Mouse (Mus musculus): ENCODE results near the gene Rtn4r. TPM values are rescaled to one million over a fixed set of nuclear protein-coding genes. Genes with fewer than 3 reads are reported as not detected.
"Not testable (repeated sequence)": the region's sequence is repeated elsewhere in the genome, so short reads cannot be mapped to it uniquely, and the experiment has no call there.

Rtn4r gene
- total RNA-seq, 2 experiments from 2014 or later: 0.18 to 0.21 TPM

- intact Hi-C loops (cut with DNase I; ENCODE audit: low total_unique reads): loop anchor here (5.0 kb wide), 1 partner anchor 36 kb away; no protein-coding TSS in a partner anchor
- DNase-seq: no peak
Observed at GRCm38 (mm10) chr16:18176758-18177157, 49.3 kb downstream of the Rtn4r start.

GRCm38 (mm10) chr16:18179591-18179990 lies 52.1 kb downstream of the Rtn4r start:
- DNase-seq: no peak
- intact Hi-C loops (cut with DNase I; ENCODE audit: low total_unique reads): loop anchor here (5.0 kb wide), 1 partner anchor 33 kb away; no protein-coding TSS in a partner anchor

GRCm38 (mm10) chr16:18181398-18181797 lies 54.0 kb downstream of the Rtn4r start:
- DNase-seq: no peak
- intact Hi-C loops (cut with DNase I; ENCODE audit: low total_unique reads): no loop called here

GRCm38 (mm10) chr16:18182766-18183165 lies 55.3 kb downstream of the Rtn4r start:
- intact Hi-C loops (cut with DNase I; ENCODE audit: low total_unique reads): no loop called here
- no peak for DNase-seq

GRCm38 (mm10) chr16:18185715-18186449 lies 58.4 kb downstream of the Rtn4r start:
- intact Hi-C loops (cut with DNase I; ENCODE audit: low total_unique reads): no loop called here
- DNase-seq: no peak

- DNase-seq: no peak
- intact Hi-C loops (cut with DNase I; ENCODE audit: low total_unique reads): no loop called here
Observed at GRCm38 (mm10) chr16:18186798-18187197, 59.4 kb downstream of the Rtn4r start.

GRCm38 (mm10) chr16:18187221-18187620 lies 59.8 kb downstream of the Rtn4r start:
- intact Hi-C loops (cut with DNase I; ENCODE audit: low total_unique reads): no loop called here

GRCm38 (mm10) chr16:18191006-18191405 lies 63.6 kb downstream of the Rtn4r start:
- no peak for DNase-seq
- intact Hi-C loops (cut with DNase I; ENCODE audit: low total_unique reads): no loop called here

More at GRCm38 (mm10) chr16:18187221-18187620, 59.8 kb downstream of the Rtn4r start:
- no peak for DNase-seq

- no peak for DNase-seq
Observed at GRCm38 (mm10) chr16:18194208-18194985, 67.0 kb downstream of the Rtn4r start.

GRCm38 (mm10) chr16:18195068-18195467 lies 67.6 kb downstream of the Rtn4r start:
- peak; percentile 32 for DNase-seq
- intact Hi-C loops (cut with DNase I; ENCODE audit: low total_unique reads): no loop called here

More at GRCm38 (mm10) chr16:18194208-18194985, 67.0 kb downstream of the Rtn4r start:
- intact Hi-C loops (cut with DNase I; ENCODE audit: low total_unique reads): no loop called here

GRCm38 (mm10) chr16:18195561-18195960 lies 68.1 kb downstream of the Rtn4r start:
- DNase-seq; intact Hi-C loops (cut with DNase I; ENCODE audit: low total_unique reads): not testable (repeated sequence)

GRCm38 (mm10) chr16:18197881-18198280 lies 70.4 kb downstream of the Rtn4r start:
- no peak for DNase-seq
- intact Hi-C loops (cut with DNase I; ENCODE audit: low total_unique reads): no loop called here

- no peak for DNase-seq
- intact Hi-C loops (cut with DNase I; ENCODE audit: low total_unique reads): no loop called here
Observed at GRCm38 (mm10) chr16:18198365-18199098, 71.1 kb downstream of the Rtn4r start.

- no peak for DNase-seq
Observed at GRCm38 (mm10) chr16:18200062-18200461, 72.6 kb downstream of the Rtn4r start.

GRCm38 (mm10) chr16:18201620-18202019 lies 74.2 kb downstream of the Rtn4r start:
- intact Hi-C loops (cut with DNase I; ENCODE audit: low total_unique reads): no loop called here
- no peak for DNase-seq

More at GRCm38 (mm10) chr16:18200062-18200461, 72.6 kb downstream of the Rtn4r start:
- intact Hi-C loops (cut with DNase I; ENCODE audit: low total_unique reads): no loop called here

Small RNA genes within 50 kb of the gene (microRNA-seq; reads per million reads assigned to microRNA genes)
- gene Mir6366: 0 reads per million in 2 experiments

Other genes with a start within 250 kb of the Rtn4r start
- under 1 TPM; 0.16 to 0.29 TPM for gene Gm20518, start 236.0 kb upstream of the Rtn4r start, total RNA-seq (2021)
- under 1 TPM in 1 of 2 experiments, not detected in 1; 0.16 TPM for gene Tssk1, start 233.4 kb upstream of the Rtn4r start, total RNA-seq (2021)
- gene Dgcr2, start 229.1 kb upstream of the Rtn4r start, total RNA-seq (2021): 10 to 100 TPM; 26.4 to 30.6 TPM
- gene Tssk2, start 229.0 kb upstream of the Rtn4r start, total RNA-seq (2021): not detected
- 1 to 10 TPM; 9.0 to 9.3 TPM for gene Ess2, start 216.3 kb upstream of the Rtn4r start, total RNA-seq (2021)
- gene Gsc2, start 212.6 kb upstream of the Rtn4r start, total RNA-seq (2021): not detected
- 1 to 10 TPM; 4.9 to 7.7 TPM for gene Slc25a1, start 199.4 kb upstream of the Rtn4r start, total RNA-seq (2021)
- under 1 TPM in 1 of 2 experiments, not detected in 1; 0.38 TPM for gene Vpreb2, start 147.2 kb upstream of the Rtn4r start, total RNA-seq (2021)
- 10 to 100 TPM; 26.6 to 28.5 TPM for gene Dgcr6, start 74.8 kb upstream of the Rtn4r start, total RNA-seq (2021)
- 10 to 100 TPM in 1 of 2 experiments, 1 to 10 TPM in 1; 2.7 to 11.8 TPM for gene Prodh, start 37.4 kb upstream of the Rtn4r start, total RNA-seq (2021)
- gene Ccdc188, start 90.2 kb downstream of the Rtn4r start, total RNA-seq (2021): not detected
- gene Zdhhc8, start 107.5 kb downstream of the Rtn4r start, total RNA-seq (2021): 10 to 100 TPM; 20.3 to 21.7 TPM
- 10 to 100 TPM; 12.1 to 12.7 TPM for gene Trmt2a, start 121.0 kb downstream of the Rtn4r start, total RNA-seq (2021)
- 10 to 100 TPM; 28.7 to 42.6 TPM for gene Ranbp1, start 121.1 kb downstream of the Rtn4r start, total RNA-seq (2021)
- gene Gm49776, start 130.7 kb downstream of the Rtn4r start, total RNA-seq (2021): not detected
- 10 to 100 TPM; 13.9 to 16.3 TPM for gene Dgcr8, start 161.6 kb downstream of the Rtn4r start, total RNA-seq (2021)
- 10 to 100 TPM; 12.1 to 22.7 TPM for gene Tango2, start 220.5 kb downstream of the Rtn4r start, total RNA-seq (2021)
- 10 to 100 TPM; 12.5 to 19.8 TPM for gene Arvcf, start 220.5 kb downstream of the Rtn4r start, total RNA-seq (2021)

All from gastrocnemius, postnatal 14 days (tissue).